Mouse (Mus musculus): ENCODE data around the gene Olfr699. TPM values are rescaled to one million over a fixed set of nuclear protein-coding genes. Genes with fewer than 3 reads are reported as not detected.

Olfr699 gene
- not detected in 2 replicates for total RNA-seq (2023)

GRCm38 (mm10) chr7:106793098-106793497 lies at the start of gene Olfr699:
Gene Olfr699 (minus strand): TSS chr7:106793198.

GRCm38 (mm10) chr7:106833793-106834192 lies 40.8 kb upstream of the Olfr699 start, which contains the start of gene Olfr702:
Gene Olfr702 (minus strand): TSS chr7:106833893.

GRCm38 (mm10) chr7:106813829-106814228 lies 20.8 kb upstream of the Olfr699 start, which contains the start of gene Olfr701:
Gene Olfr701 (plus strand): TSS chr7:106814129.

GRCm38 (mm10) chr7:106808734-106809133 lies 15.7 kb upstream of the Olfr699 start, which contains the start of gene Olfr700:
Gene Olfr700 (minus strand): TSS chr7:106808834.

GRCm38 (mm10) chr7:106755297-106755696 lies 37.7 kb downstream of the Olfr699 start, which contains the start of gene Olfr698:
Gene Olfr698 (minus strand): TSS chr7:106755397.

GRCm38 (mm10) chr7:106742343-106742742 lies 50.7 kb downstream of the Olfr699 start, which contains the start of gene Olfr697:
Gene Olfr697 (minus strand): TSS chr7:106742443.

Other genes with a start within 250 kb of the Olfr699 start
- gene Olfr693, start 112.6 kb downstream of the Olfr699 start, total RNA-seq (2023) = not detected in 2 replicates
- gene Olfr694, start 101.4 kb downstream of the Olfr699 start, total RNA-seq (2023) = not detected in 2 replicates
- not detected in 2 replicates for gene Olfr695, start 76.8 kb downstream of the Olfr699 start, total RNA-seq (2023)
- gene Olfr697, start 50.8 kb downstream of the Olfr699 start, total RNA-seq (2023) = not detected in 2 replicates
- gene Olfr698, start 37.8 kb downstream of the Olfr699 start, total RNA-seq (2023) = not detected in 2 replicates
- gene Olfr700, start 15.6 kb upstream of the Olfr699 start, total RNA-seq (2023) = not detected in 2 replicates
- gene Olfr701, start 20.9 kb upstream of the Olfr699 start, total RNA-seq (2023) = not detected in 2 replicates
- not detected in 2 replicates for gene Olfr702, start 40.7 kb upstream of the Olfr699 start, total RNA-seq (2023)
- gene Olfr703, start 50.2 kb upstream of the Olfr699 start, total RNA-seq (2023) = not detected in 2 replicates
- not detected in 2 replicates for gene Olfr704, start 70.0 kb upstream of the Olfr699 start, total RNA-seq (2023)
- not detected in 2 replicates for gene Olfr705, start 83.7 kb upstream of the Olfr699 start, total RNA-seq (2023)
- not detected in 2 replicates for gene Olfr706, start 95.0 kb upstream of the Olfr699 start, total RNA-seq (2023)
- not detected in 2 replicates for gene Olfr707, start 108.0 kb upstream of the Olfr699 start, total RNA-seq (2023)
- not detected in 2 replicates for gene Olfr1532-ps1, start 114.8 kb upstream of the Olfr699 start, total RNA-seq (2023)
- gene Olfr709-ps1, start 139.0 kb upstream of the Olfr699 start, total RNA-seq (2023) = 0.09 TPM in 1 of 2 replicates, not detected in the other
- gene Olfr710, start 155.1 kb upstream of the Olfr699 start, total RNA-seq (2023) = not detected in 2 replicates
- not detected in 2 replicates for gene Olfr6, start 170.7 kb upstream of the Olfr699 start, total RNA-seq (2023)
- gene Olfr711, start 182.3 kb upstream of the Olfr699 start, total RNA-seq (2023) = not detected in 2 replicates
- not detected in 2 replicates for gene Olfr2, start 212.9 kb upstream of the Olfr699 start, total RNA-seq (2023)
- not detected in 2 replicates for gene Olfr713, start 238.0 kb upstream of the Olfr699 start, total RNA-seq (2023)

Data from neutrophil, adult 65 days (primary cell).